Mouse (Mus musculus) erythroblast, adult 5-6 weeks (primary cell): Measurements from ENCODE around the gene Creb5. TPM values are rescaled to one million over a fixed set of nuclear protein-coding genes. Genes with fewer than 3 reads are reported as not detected.
"Not testable (repeated sequence)": the region's sequence is repeated elsewhere in the genome, so short reads cannot be mapped to it uniquely, and the experiment has no call there.

Experiments used
- ATAC-seq: replicated peaks from 2 replicates; pipeline ENCODE4 v1.8.0; 2016; ENCODE audit warnings: moderate number of reproducible peaks, mild to moderate bottlenecking, moderate TSS enrichment, inconsistent platforms; ENCODE audit not compliant: poor library complexity, low FRiP score, severe bottlenecking
- total RNA-seq, 2 experiments: library from RNA; stranded (forward) in 1 of 2; stranded (reverse) in 1 of 2; fragments of 150-400 nt in 1 of 2; fragments of 200-764, 138-1000 nt in 1 of 2; gene quantifications; 2 replicates each; pipeline versions ENCODE4 v1.2.3 to v1.2.4; 2015 to 2017; ENCODE audit warnings: low replicate concordance in 2 of 2

Creb5 gene
- total RNA-seq, 2 experiments from 2014 or later: not detected

DNA sequence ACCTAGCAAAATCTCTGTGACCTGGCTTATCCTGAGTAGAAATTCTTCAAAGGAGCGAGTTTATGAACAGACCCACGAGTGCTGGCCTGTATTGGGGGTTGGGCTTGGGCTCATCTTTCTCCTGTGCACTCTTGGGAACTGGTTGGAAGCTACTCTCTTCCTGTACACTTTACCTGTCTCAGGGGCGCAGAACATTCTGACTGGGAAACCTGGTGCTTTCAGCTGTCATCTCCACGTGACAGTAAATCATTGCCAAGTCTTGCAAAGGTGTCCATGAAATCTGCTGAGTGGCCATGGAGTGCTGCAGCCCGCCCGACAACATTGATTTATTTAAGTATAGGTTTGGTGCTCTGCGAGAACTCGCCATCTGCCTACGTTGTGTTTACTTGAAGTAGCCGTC is 27.1 kb downstream of the Creb5 start:
- ATAC-seq: no peak

DNA sequence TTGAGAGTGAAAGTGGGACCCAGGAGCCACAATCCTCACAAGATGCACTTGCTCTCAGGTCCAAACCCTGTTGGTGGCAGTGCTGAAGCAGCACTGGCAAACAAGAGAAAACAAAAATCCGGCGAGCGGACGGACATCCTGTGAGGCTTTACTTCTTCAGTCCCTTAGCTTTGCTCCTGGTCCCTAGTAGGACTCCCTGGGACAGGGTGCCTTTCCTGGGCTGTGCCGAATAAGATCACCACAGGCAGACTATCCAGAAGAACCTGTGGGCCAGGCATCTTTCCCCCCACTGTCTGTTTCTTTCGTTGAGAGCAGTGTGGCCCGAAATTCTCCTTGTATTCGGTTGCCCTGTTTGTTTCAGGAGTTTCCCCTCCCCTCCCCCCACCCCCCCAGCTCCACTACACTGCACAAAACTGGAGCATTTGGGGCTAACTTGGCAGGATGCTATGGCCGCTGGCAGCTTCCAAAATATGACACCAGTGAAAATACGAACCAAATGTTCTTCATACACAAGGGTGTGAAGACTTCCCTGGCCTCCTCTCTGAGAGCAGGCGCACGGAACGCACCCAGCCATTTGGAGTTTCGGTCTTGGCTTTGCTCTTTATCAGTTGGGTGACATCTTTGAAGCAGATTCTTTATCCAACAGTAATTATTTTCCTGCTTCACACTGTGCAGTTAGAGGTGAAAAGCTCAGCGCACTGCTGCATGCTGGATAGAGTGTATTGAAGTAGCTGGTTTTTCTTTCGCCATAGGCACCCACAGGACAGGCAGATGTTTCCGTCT is 32.7 kb downstream of the Creb5 start:
- no peak for ATAC-seq

DNA sequence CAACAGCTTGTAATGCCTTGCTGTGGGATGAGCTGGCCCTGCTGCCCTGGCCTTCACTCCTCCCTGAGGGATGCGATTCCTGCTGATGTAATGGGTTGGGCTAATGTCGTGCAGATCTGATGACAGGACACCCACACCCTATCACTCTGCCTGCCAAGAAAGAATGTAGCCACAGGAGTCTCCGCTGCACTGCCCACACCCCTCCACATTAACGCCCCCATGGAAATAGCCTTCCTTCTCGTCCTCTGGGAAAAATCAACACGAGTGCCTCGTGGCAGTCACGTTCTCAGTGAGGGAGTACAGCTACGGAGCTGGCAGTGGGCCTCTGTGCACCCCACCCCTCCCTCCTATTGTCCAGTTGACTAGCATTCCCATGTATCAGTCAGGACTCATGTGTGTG is 50.3 kb downstream of the Creb5 start:
- ATAC-seq: no peak

DNA sequence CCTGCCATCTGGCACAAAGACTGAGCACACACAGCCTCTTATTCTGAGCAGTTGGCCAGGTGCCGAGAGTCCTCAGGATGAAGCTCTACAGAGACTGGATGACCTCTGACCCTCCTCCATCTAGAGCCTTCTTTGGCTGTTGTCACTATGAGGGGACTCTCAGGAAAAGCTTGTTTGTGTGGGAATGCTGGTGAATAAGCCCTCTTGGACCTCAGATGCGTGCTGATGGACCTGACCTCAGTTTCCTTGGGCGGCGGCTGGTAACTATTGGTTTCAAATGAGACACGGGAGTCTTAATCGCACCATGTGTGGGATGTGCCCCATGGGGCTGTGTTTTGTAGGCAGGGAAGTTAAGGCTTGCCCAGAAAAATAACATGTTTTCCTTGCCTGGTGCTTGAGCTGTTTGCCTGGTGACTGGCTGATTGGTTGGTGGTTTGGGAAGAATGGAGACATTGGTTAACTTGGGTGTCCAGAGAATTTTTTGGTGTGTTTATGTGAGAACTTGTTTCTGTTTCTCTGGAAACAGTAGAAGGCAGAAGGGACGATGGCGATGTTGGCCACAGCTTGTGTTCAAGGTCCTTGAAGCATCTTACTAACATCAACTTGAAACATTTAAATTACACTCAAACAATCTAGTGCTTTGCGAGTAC is 65.4 kb downstream of the Creb5 start:
- ATAC-seq: no peak

DNA sequence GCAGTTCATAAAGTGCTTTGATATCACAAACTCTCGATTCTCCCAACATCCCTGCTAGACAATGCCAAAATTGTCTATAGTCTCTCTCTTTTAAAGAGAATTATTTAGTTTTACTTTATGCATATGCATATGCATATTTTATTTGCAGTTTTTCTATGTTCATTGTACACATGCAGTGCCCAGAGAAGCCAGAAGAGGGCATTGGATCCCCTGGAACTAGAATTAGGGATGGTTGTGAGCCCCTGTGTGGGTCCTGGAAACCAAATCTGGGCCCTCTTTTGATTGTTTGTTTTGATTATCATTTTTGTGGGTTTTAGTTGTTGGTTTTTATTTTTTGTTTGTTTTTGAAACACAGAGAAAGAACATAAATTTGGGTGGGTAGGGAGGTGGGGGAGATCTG is 69.3 kb downstream of the Creb5 start:
- ATAC-seq: no peak

DNA sequence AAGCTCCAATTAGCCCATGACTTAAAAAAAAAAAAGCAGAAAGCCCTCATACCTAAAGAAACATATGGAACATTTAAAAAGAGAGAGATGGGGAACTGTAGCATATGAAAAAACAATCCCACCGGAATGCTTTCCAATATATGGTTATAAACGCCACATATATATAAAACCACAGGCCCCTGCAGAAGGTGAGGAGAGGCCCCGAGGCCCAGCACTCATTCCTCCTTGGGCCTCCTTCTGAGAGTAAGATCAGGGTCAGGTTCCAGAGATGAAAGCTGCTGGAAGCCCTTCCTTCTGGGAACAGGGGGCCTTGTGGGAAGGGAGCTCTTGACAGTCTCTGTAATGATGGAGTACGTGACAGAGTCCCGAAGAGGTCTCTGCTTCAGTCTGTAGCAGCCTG is 76.5 kb downstream of the Creb5 start:
- ATAC-seq: no peak

DNA sequence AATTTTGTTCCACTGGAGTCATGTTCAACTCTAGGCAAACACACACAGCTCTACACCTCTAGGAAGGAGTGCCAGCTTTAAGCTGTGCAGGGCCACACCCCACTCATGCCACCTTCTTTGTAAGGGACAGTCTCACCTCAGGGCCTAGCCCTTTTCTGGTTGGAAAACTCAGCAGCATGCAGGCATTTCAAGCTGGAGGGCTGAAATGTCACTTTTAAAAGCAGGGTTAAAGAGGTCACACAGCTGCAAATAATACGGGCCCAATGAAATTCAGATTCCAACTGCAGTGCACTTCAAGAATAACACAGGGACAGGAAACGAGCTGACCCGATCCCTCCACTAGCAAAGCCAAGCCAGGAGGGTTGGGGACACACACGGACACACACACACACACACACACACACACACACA is 76.9 kb downstream of the Creb5 start:
- ATAC-seq: no peak

DNA sequence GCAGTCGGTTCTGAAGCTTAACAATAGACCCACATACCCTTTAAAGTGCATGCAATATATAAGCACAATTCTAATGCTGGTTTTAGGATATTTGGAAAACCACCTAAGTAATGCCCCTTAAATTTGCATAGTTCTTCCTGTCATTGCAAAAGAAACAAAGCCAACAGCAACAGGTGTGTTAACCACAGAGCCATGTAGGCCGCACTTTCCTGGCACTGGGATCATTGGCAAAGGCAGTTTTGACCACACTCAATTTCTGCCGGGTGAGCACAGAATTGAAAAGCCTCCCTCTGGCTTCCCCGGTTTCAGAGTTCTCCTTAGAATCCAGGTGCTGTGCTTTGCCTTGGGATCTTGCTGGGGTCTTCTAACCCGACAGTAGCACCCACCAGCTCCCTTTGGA is 82.1 kb downstream of the Creb5 start:
- ATAC-seq: no peak

DNA sequence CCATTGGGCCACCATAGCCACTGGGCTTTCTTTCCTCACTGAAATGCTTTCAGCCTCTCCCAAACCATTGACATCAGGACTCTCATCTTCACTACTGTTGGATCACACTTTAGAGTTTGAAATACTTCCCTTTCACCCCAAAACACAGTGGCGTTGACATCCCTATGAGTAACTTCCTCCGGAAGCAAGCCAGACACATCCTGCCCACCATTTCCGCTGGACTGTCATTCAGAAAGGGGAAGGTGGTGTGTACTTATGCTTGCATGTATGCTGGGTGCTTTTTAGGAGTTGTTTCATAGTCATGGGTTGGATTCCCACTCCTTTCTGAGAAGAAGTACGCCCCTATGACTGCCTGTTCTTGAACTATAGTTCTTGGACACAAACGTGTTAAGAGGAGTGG is 82.9 kb downstream of the Creb5 start:
- no peak for ATAC-seq

DNA sequence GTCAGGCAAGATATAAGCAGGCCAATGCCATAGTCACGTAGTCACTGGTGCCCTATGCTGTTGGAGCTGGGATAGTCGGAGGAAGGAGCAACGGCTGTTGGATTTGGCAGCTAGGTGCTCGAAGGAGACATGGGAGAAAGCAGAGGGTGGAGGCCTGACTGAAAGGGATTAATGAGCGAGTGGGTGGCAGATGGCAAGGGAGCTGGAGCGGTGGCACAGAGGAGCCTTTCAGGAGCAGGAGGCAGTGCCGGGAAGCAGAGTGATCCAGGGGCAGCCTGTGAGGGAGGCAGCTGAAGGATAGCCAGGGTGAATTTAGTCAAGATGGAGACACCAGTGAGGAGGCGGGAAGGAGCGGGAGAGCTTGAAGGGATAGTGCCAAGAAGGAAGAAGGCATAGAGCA is 84.9 kb downstream of the Creb5 start:
- ATAC-seq: no peak

DNA sequence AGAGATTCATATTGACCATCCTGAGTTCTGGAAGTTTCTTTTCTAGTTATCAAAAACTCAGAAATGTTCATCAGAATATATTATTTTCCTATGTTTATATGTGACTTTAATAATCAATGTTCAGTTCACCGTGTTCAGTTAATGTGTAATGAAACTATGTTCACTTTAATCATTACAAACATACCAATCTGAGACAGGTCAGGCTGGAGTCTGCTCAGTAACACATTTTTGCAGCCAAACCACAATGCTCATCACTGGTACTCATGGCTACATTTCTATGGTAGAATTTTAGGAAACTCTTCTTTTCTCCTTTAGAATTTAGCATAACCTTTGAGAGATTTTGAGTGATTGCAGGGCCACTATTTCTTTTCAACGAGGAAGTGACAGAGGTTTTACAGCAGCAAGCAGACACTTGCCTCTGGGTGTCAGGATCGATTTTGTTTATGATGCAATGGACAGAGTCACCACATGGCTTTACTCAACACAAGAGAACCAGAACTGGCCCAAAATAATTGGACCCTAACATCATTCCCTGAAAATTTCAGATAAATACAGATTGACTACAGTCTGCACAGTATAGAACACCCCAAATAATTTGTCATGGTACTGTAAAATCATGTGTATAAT is 87.4 kb downstream of the Creb5 start:
- no peak for ATAC-seq

DNA sequence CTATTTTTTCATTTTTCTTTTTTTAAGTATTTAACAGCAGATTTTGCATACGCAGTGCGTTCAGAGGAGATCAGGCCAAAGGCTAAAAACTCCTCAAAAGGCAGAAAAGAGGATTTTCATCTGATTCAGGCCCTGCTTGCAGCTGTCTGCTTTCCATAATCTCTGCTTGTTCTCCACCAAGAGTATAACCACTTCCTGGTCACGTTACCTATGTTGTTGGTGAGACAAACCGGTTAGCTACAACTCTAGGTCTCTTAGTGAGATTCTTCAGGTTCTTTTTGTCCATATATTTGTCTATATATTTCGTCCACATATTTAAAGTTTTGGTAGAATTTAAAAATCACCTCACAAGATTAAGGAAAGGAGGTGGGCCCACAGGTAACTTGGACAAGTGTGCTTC is 102.2 kb downstream of the Creb5 start:
- ATAC-seq: no peak

DNA sequence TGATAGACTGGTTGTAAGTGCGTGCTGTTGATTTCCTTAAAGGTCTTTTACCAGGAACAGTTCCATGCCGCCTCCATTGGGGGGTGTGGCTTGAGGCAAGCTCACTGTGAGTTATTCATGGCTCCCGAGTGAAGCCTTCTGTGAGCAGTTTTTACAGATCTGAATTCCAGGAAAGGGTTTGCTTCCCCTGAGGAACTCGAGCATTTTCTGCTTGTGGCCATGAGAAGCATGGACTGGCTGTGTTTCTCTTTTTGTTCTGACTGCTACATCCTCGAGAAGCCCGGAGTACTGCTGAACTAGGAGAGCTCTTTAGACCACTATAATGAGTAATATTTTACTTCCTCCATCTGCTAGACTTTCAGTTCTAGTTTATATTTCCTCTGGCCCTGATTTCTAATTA is 103.3 kb downstream of the Creb5 start:
- ATAC-seq: no peak

DNA sequence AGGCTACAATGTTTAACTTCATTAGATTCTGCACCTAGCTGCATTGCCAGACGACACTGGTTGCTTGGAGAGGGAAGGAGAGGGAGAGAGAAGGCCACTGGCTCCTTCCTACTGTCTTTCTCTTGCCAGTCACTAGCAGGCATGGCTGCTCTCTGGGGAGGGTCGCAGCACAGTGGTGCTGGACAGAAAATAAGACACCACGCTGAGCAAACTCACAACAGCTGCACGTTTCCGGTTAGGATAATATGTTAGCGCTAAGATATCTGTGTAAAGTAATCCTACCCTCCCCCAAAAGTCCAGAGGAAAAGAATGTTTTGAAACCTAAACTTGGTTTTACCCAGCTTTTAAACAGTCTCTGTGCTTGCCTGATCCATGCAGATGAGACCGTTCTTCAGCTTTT is 107.0 kb downstream of the Creb5 start:
- ATAC-seq: no peak

DNA sequence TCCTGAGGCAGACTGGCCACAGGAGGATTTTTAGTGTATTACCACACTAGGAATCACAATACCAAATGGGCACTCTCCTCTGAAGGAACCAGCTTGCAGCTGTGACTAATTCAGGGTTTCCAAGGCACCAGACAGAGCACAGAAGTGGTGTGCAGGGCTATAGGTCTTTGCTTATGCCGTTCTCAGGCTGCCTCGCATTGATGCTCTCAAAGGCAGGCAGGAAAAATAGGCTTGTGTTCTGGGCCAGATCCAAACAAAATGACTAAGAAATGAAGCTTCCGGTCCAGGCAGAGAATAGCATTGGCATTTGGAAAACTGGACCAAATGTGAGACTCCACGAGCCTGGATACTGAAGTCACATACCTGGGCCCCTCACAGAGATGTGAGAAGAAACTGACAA is 108.1 kb downstream of the Creb5 start:
- ATAC-seq: no peak

DNA sequence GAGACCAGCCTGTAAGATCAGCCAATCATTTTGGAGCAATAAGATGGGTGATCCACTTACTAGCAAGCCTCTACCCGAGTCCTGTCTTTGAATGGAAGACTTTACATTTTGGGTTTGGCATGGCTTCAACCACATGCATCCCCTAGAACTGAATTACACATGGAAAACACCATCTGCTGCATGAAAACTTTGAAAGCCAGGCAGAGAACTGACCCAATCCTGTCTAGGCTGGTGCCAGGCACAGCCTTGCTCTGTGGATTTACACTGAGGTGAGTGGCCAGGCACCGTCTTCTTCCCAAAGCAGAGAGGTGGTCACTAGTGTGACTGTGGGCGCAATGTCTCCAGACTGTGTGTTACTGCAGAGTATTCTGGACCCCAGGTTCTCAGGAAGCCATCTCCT is 109.4 kb downstream of the Creb5 start:
- no peak for ATAC-seq

DNA sequence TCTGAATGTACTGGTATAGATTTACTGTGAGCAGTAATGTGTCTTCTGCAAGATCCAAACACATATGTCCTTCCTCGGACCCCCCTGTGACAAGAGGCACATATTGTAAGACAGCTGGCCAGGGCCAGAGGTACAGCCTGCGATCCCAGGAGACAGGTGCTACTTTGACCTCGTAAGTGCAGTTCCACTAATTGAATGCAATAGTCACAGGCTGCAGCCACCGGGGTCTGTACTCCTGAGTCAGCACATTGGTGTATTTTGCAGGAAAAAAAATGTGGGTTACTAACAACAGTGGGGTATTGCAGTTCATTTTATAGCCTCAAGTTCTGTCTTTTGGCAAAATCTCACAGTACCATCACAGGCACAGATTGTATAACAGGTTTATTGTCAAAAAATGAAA is 110.7 kb downstream of the Creb5 start:
- no peak for ATAC-seq

DNA sequence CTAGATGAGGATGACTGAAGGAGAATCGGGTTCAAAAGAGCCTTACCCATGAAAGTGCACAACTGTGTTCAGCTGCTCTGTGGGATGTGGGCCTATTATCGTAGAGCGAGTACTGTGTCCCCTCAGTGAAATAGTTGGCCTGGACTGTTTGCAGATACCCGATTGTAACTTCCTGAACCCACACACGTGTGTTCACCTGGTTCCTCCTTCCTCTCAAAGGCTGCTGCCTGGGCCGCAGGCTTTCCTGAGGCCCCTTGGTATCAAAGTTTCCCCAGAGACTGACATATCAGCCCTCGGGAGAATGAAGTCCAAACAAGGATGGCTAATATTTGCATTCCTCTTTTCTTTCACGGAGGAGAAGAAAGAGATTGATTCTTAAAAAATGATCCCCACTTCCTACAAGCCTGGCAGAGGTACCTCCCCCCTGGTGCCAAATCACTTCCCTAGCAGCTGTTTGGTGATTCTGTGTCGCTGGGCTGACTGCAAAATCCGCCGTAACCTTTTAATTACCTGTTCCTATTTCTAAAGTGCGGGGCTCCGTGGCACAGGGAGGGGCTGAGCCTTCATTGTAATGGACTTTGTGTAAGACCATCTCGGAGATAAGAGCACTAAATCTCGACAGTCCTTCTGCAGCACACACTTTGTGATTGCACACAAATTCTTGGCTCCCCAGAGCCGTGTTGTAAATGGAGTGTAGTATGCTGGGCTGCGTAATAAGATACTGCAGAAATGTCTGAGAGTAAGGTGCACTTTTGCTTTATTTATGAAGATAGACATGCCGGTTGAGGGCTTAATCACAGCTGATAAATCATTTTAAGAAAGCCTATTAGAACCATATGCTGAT is 111.4 kb downstream of the Creb5 start:
- no peak for ATAC-seq

DNA sequence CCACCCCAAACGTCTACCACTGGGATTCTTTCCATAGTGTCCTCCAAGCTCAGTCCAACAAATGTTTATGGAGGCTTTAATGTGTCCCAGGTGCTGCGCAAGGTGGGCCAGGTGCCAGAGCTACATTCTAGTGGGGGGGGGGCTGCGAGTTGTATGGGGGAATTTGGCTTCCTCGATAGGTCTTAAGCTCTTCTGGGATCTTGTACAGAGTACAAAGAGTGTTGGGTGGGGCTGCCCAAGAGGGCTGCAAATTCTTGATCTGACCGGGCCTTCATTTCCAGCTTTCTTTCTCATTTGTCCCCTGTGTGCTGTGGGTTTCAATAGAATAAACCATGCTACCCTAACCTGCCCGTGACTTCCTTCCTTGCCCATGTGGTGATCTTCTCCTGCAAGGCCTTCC is 114.3 kb downstream of the Creb5 start:
- ATAC-seq: no peak

DNA sequence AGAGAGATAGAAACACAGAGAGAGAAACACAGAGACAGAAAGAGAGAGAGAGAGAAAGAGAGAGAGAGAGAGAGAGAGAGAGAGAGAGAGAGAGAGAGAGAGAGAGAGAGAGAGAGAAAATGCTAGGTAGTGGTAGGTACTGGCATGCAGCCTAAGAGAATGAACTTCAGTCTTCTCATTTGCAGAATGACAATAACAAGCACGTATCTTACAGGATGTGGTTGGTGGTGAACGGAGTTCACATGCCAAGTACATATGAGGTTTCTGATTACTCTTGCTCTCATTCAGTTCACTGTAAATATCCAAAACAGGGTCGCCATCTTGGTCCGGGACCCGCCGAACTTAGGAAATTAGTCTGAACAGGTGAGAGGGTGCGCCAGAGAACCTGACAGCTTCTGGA is 115.5 kb downstream of the Creb5 start:
- not testable (repeated sequence) for ATAC-seq
